Mouse (Mus musculus) cortical plate, adult 2 months (tissue): ENCODE measurements around the gene Zfp566.

Source experiments
- CTCF ChIP-seq: fragments of 200-500 bp; IDR thresholded peaks from 2 replicates; pipeline ENCODE4 v1.5.1; 2011; ENCODE audit warnings: mild to moderate bottlenecking, control low read depth, low read length; ENCODE audit not compliant: insufficient read depth; ENCODE audit errors: extremely low read depth
- POLR2A ChIP-seq: fragments of 200-500 bp; IDR thresholded peaks from 2 replicates; pipeline ENCODE4 v1.6.1; 2011; ENCODE audit warnings: mild to moderate bottlenecking, low read length, control low read depth; ENCODE audit not compliant: insufficient read depth; ENCODE audit errors: extremely low read depth

DNA sequence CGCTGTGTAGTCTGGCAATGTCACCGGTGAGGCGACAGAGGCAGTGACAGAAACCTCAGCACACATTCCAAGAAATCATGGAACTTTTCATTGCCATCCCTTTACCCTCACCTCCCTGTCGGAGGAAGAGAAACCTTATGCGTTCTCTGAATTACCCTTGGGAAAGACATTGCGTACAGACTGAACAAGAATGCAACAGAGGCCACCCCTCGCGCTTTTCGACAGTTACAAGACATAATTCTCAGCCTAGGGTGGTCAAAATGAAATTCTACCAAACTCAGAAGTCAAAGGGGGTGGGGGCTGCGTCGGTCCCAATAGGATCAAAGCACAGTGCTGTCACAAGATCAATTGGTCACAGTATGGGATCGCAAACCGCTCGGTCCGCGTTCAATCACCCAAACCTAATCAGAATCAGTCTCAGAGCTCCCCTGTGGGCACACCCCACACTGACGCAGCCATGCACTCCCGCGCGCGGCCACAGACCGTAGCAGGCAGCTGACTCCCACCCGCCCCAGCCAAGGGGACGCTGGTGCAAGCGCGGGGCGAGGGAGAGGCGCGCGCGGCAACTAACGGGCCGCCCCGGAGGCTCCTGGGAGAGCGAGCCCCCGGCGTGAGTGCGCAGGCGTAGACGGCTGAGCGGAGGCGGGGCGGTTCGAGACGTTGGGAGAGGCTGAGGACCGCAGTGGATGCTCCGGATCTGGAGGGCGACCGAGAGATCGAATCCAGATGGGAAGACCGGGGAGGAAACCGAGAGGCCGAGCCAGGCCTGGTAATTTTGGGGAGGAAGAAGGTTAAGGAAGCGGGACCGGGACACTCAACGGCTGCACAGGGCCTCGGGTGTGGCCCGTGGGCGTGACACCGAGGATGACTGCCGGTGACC is 31.2 kb upstream of the Zfp566 start, which contains the start of gene Zfp382:
- no peak for TF ChIP-seq CTCF
- peak; percentile 59; the same call in 1 of the 2 replicates for TF ChIP-seq POLR2A
